Mouse (Mus musculus) heart, embryonic 14.5 days (tissue): ENCODE results near the gene Cdca5. TPM values are rescaled to one million over a fixed set of nuclear protein-coding genes. Genes with fewer than 3 reads are reported as not detected.

ENCODE experiments used
- ATAC-seq: fragments of 200-750 bp; cut with Nextera tagmentation; 2 replicates; pipeline ENCODE4 v1.8.0; 2017; ENCODE audit warnings: low read depth, moderate TSS enrichment; ENCODE audit not compliant: insufficient number of reproducible peaks, insufficient read depth, low FRiP score
- H3K27ac ChIP-seq, 2 experiments: fragments of 200-500 bp in 1 of 2; fragments of 300-500 bp in 1 of 2; sonication (generic) in 1 of 2; replicated peaks in 1 of 2; 2 replicates each; pipeline ENCODE4 v1.5.1; 2012 to 2014; ENCODE audit warnings: low read depth in 2 of 2, low read length in 2 of 2, control low read depth in 1 of 2, mild to moderate bottlenecking in 1 of 2, mixed read lengths in 1 of 2; ENCODE audit not compliant: control insufficient read depth in 1 of 2, insufficient read depth in 1 of 2
- H3K27me3 ChIP-seq: fragments of 300-500 bp; sonication (generic); 2 replicates; pipeline ENCODE4 v1.6.1; 2014; ENCODE audit warnings: mild to moderate bottlenecking, low read length, control low read depth; ENCODE audit not compliant: control insufficient read depth, insufficient read depth
- H3K36me3 ChIP-seq: fragments of 300-500 bp; sonication (generic); 2 replicates; pipeline ENCODE4 v1.6.1; 2014; ENCODE audit warnings: mild to moderate bottlenecking, control low read depth, low read length, mixed read lengths; ENCODE audit not compliant: control insufficient read depth, insufficient read depth
- H3K4me1 ChIP-seq, 2 experiments: fragments of 200-500 bp in 1 of 2; fragments of 300-500 bp in 1 of 2; sonication (generic) in 1 of 2; 2 replicates each; pipeline ENCODE4 v1.6.1; 2012 to 2014; ENCODE audit warnings: low read length in 2 of 2, control low read depth in 1 of 2, mixed read lengths in 1 of 2; ENCODE audit not compliant: control insufficient read depth in 2 of 2, insufficient read depth in 2 of 2
- H3K4me2 ChIP-seq: fragments of 300-500 bp; sonication (generic); 2 replicates; pipeline ENCODE4 v1.6.1; 2014; ENCODE audit warnings: mild to moderate bottlenecking, low read length
- H3K4me3 ChIP-seq, 2 experiments: fragments of 200-500 bp in 1 of 2; fragments of 300-500 bp in 1 of 2; sonication (generic) in 1 of 2; 2 replicates each; pipeline ENCODE4 v1.5.1; 2012 to 2014; ENCODE audit warnings: low read length in 2 of 2, mild to moderate bottlenecking in 2 of 2, control low read depth in 1 of 2, low read depth in 1 of 2, moderate library complexity in 1 of 2; ENCODE audit not compliant: control insufficient read depth in 1 of 2, insufficient read depth in 1 of 2
- H3K9ac ChIP-seq: fragments of 300-500 bp; sonication (generic); 2 replicates; pipeline ENCODE4 v1.6.1; 2014; ENCODE audit warnings: mild to moderate bottlenecking, low read length
- H3K9me3 ChIP-seq: fragments of 300-500 bp; sonication (generic); 2 replicates; pipeline ENCODE4 v1.6.1; 2016; ENCODE audit warnings: low read length, control low read depth; ENCODE audit not compliant: control insufficient read depth
- WGBS: fragments of 180-500 bp; shearing (Covaris S2); extraction: QIAGEN DNeasy Blood & Tissue Kit; methylation state at CpG from one replicate; pipeline ENCODE4 v1.1.7; 2014; 5-methylcytosine and 5-hydroxymethylcytosine counted together
- polyA plus RNA-seq: library from polyadenylated mRNA; unstranded; fragments of >200 nt; fragmentation: Nextera tagmentation; extraction: Ambion mirVana; gene quantifications from 2 replicates; pipeline ENCODE4 v1.2.1, GENCODE M21; 2014

Gene Cdca5
- polyA plus RNA-seq, 1 experiment from 2014 or later: 24.0 TPM

DNA sequence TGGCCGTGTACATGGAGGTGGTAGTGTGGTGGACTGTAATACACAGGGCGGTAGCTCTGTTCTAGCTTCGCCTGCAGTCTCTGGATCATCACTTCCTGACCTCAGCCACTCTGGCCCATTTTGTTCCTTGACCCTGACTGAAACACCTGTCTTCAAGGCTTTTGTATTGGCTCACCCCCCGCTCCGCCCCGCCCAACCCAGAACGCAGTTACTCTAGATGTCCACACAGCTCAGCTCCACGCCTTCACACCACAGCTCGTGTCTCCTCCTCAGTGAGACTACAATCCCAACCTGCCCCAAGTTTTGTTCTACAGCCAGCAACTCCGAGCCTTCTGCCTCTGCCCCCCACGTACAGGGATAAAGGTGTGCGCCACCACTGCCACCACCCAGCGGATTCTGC is 4.1 kb downstream of the Cdca5 start:
- no peak overlapping the region for H3K4me3 ChIP-seq
- peaks cover 65% of the 10 kb centered on the region for H3K36me3 ChIP-seq
- no peaks in the 10 kb centered on the region for H3K27me3 ChIP-seq
- no peak overlapping the region for H3K27ac ChIP-seq
- H3K9ac ChIP-seq: no peak overlapping the region
- 95% methylated on average over 13 of the region's 13 CpGs for WGBS
- no peaks in the 10 kb centered on the region for H3K9me3 ChIP-seq
- no peak overlapping the region for H3K4me2 ChIP-seq
- ATAC-seq: no peak
- H3K4me1 ChIP-seq: peaks cover 4 to 13% of the 10 kb centered on the region in 2 experiments; a peak in 3 of 4 replicates

- no peaks in the 10 kb centered on the region for H3K27me3 ChIP-seq
- no peaks in the 10 kb centered on the region for H3K9me3 ChIP-seq
- H3K36me3 ChIP-seq: peaks cover 65% of the 10 kb centered on the region
- no peak within 1 kb of the TSS for H3K4me3 ChIP-seq
- ATAC-seq: no peak
- H3K4me2 ChIP-seq: no peak within 1 kb of the TSS
- no peaks in the 10 kb centered on the region for H3K4me1 ChIP-seq
- H3K27ac ChIP-seq: no peak within 1 kb of the TSS
- no peak within 1 kb of the TSS for H3K9ac ChIP-seq
- 85% methylated on average over 7 of the region's 7 CpGs for WGBS
Observed at GRCm38 (mm10) chr19:6094119-6094518, 9.3 kb downstream of the Cdca5 start, which contains the start of gene AC131692.1. Gene AC131692.1 (plus strand): TSS chr19:6094419.

GRCm38 (mm10) chr19:6097847-6098246 is 13.1 kb downstream of the Cdca5 start:
- Histone ChIP-seq H3K4me1 (no peaks in the 10 kb centered on the region), H3K4me3 (no peak overlapping the region), H3K36me3 (peaks cover 31% of the 10 kb centered on the region), H3K4me2 (no peak overlapping the region), H3K9me3 (no peaks in the 10 kb centered on the region), H3K27me3 (no peaks in the 10 kb centered on the region), H3K27ac (no peak overlapping the region), H3K9ac (no peak overlapping the region)
- ATAC-seq: no peak
- 84% methylated on average over 3 of the region's 3 CpGs for WGBS

- no peaks in the 10 kb centered on the region for H3K9me3 ChIP-seq
- H3K36me3 ChIP-seq: peaks cover 5% of the 10 kb centered on the region; the same call in 1 of the 2 replicates
- no peak overlapping the region for H3K9ac ChIP-seq
- no peaks in the 10 kb centered on the region for H3K4me1 ChIP-seq
- H3K4me2 ChIP-seq: no peak overlapping the region
- 75% methylated on average over 6 of the region's 6 CpGs for WGBS
- ATAC-seq: no peak
- no peak overlapping the region for H3K27ac ChIP-seq
- no peak overlapping the region for H3K4me3 ChIP-seq
- no peaks in the 10 kb centered on the region for H3K27me3 ChIP-seq
Observed at GRCm38 (mm10) chr19:6101186-6101585, 16.4 kb downstream of the Cdca5 start.

DNA sequence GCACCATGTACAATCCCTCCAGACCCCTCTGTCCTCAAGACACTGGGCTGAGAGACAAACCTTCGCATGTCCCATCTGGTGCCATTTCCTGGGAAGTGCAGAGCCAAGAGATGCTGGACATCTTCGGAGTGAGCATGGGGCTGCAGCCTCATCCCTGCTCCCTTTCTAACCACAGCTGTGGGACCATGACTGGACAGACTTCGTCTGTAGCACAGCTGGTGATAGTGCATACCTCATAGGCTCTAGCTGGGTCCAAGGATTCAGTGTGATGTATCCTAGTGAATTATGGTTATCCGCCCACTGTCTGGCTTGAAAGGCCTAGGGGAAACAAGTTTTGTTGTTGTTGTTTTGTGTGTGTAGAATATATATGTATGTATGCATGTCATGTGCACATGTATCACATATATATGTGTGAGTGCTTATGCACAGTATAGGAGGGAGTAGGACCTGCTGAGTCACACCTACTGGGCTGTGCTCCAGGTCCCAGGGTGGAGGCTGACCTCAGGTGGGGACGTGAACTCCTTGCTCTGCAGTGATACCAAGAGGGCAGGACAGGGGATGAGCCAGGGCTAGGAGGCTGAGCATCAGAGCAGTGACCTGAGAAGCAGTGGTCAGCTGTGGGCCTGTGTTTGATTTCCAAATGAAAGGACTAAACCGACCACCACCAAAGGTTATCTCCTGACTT is 17.5 kb downstream of the Cdca5 start:
- Histone ChIP-seq H3K9me3 (no peaks in the 10 kb centered on the region), H3K4me3 (no peak overlapping the region), H3K9ac (no peak overlapping the region), H3K27me3 (no peaks in the 10 kb centered on the region), H3K4me1 (no peaks in the 10 kb centered on the region), H3K36me3 (peaks cover 5% of the 10 kb centered on the region; the same call in 1 of the 2 replicates), H3K4me2 (no peak overlapping the region), H3K27ac (no peak overlapping the region)
- no peak for ATAC-seq
- WGBS: 71% methylated on average over 6 of the region's 6 CpGs

DNA sequence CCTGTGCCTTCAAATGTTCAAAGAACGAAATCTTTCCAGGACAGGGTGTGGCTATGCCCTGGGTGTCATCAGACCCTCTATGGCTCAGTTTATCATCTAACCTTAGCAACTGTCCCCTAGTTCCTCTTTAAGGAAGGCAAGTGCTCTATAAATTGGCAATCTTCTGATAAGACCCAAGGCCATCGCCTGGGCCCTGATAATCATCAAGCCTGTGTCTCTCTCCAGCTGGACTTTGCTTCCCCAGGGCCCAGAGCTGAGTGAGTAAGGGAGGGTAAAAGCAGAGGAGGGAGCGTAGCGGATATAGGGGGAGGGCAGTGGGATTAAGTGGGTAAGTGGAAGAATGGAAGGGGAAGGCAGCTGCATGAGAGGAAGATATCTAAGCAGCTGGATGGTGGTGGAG is 19.7 kb downstream of the Cdca5 start:
- H3K36me3 ChIP-seq: no peaks in the 10 kb centered on the region
- H3K9ac ChIP-seq: no peak overlapping the region
- no peaks in the 10 kb centered on the region for H3K4me1 ChIP-seq
- ATAC-seq: no peak
- H3K27ac ChIP-seq: no peak overlapping the region
- no peaks in the 10 kb centered on the region for H3K27me3 ChIP-seq
- H3K9me3 ChIP-seq: no peaks in the 10 kb centered on the region
- WGBS: 60% methylated on average over 4 of the region's 4 CpGs
- H3K4me3 ChIP-seq: no peak overlapping the region
- H3K4me2 ChIP-seq: no peak overlapping the region

GRCm38 (mm10) chr19:6105586-6105985 is 20.8 kb downstream of the Cdca5 start, which contains the start of gene Naaladl1:
Gene Naaladl1 (plus strand): TSS chr19:6105782.
- 87% methylated on average over 7 of the region's 7 CpGs for WGBS
- Histone ChIP-seq H3K27me3 (no peaks in the 10 kb centered on the region), H3K9ac (no peak within 1 kb of the TSS), H3K4me1 (no peaks in the 10 kb centered on the region), H3K9me3 (no peaks in the 10 kb centered on the region), H3K4me2 (no peak within 1 kb of the TSS), H3K4me3 (no peak within 1 kb of the TSS), H3K36me3 (no peaks in the 10 kb centered on the region), H3K27ac (no peak within 1 kb of the TSS)
- ATAC-seq: no peak

DNA sequence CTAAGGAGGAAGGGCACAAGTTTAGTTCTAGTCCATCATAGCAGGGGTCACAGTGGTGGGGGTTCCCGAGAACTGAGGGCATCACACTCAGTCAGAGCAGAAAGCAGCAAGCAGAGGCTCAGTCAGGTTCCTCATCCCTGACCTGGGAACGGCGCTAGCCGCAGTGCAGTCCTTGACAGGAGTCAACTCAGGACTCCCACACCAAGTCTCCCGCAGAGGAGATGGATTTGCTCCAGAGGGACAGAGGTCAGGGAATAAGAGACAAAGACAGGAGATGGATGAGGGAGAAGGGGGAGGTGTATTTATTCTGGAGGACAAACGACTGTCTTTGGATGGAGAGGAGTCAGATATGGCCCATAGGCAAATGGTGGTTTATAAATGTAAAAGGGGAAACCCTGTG is 28.3 kb downstream of the Cdca5 start:
- Histone ChIP-seq H3K9me3 (no peaks in the 10 kb centered on the region), H3K9ac (no peak overlapping the region), H3K4me2 (no peak overlapping the region), H3K36me3 (peaks cover 27% of the 10 kb centered on the region), H3K4me1 (peaks cover 10 to 13% of the 10 kb centered on the region in 2 experiments), H3K27me3 (no peaks in the 10 kb centered on the region), H3K27ac (no peak overlapping the region), H3K4me3 (no peak overlapping the region)
- ATAC-seq: no peak
- 49% methylated on average over 6 of the region's 6 CpGs for WGBS
